Mouse (Mus musculus): ENCODE data around the gene Smyd5.

Gene Smyd5

DNA sequence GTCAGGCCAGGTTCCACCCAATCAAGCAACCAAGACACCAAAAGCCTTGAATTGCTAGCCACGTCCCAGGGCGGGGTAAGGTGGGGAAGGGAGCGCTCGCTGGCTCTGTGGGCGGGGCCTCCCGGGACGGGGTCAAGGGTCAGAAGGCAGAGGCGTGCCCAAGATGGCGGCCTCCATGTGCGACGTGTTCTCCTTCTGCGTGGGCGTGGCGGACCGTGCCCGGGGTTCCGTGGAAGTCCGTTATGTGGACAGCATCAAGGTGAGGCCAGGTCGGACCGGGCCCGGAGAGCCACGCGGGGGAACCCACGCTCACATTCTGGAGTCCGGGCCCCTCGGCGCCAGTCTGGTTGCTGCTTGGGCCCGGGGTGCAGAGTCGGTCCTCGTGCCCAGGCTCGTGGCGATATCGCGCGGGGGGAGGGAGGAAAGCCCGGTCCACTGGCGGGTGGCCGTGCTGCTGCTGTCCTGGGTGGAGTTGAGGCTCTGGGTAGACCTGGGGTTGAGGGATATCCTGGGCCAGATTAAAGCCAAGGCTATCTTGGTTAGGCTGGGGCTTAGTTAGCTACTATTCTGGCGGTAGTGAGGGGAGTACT lies at the start of gene Smyd5:
Gene Smyd5 (plus strand): TSS at position 148 of the 590 bp plus-strand sequence.
- peak; percentile 83 to 85 for DNase-seq

DNA sequence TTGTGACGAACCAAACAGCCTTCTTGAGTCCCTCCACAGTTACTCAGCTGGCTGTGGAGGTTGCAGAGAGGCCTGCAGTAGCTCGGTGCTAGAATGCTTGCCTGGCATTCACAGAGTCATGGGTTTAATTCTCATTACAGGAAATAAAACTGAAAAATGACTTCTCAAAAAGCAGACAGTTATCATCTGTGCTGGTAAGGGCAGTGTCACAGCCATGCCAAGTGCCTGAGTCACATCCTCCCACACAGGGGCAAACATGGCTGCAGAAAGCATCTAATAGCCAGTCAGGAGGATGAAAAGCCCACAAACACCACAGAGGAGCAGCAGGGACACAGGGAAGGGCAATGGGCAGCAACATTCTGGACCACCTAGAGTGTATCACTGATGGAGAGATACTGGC lies 49.0 kb upstream of the Smyd5 start:
- DNase-seq = no peak

DNA sequence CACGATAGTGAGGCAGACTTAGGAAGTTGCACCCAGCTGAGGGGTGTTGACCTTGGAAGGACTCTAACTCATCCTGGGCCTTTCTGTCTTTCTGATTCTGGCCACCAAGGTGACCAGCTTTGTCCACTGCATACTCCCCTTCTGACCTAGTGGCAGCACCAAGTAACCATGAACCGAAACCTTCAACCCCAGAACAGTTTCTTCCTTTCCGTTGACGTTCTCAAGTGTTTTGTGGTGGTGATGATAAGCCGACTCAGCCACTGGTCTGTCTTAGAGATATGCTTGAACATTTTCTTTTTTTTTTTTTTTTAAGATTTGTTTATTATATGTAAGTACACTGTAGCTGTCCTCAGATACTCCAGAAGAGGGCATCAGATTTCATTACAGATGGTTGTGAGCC lies 43.2 kb upstream of the Smyd5 start:
- no peak for DNase-seq

DNA sequence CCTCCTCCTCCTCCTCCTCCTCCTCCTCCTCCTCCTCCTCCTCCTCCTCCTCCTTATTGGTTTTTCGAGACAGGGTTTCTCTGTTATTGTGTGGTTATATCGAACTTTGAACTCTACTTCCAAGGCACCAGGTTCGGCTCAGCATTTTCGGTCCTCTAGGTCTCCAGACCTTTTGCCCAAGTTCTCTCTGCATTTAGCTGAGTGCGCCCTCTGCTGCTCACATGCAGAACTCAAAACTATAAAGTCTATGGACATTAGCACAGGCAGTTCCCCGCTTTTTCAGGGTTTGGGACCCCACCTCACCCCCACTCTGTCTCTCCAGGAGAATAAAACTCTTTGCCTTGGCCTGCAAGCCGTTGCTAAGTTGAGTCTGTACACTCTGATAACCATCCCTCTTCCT lies 40.0 kb upstream of the Smyd5 start:
- DNase-seq = peak; percentile 80 to 82

DNA sequence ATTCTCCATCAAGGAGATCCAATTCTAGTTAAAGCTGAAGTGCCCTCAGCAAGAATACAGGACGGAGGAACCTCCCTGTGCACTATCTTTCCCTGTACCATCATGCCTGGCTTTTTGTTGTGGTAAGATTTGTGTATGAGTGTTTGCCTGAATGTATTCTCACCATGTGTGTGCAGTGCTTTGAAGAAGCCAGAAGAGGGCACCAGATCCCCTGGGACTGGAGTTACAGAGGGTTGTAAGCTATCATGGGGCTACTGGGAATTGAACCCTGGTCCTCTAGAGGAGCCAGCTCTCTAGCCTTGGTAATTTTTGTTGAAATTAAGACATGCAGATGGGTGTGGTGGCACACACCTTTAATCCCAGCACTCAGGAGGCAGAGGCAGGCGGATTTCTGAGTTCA lies 36.4 kb upstream of the Smyd5 start:
- no peak for DNase-seq

DNA sequence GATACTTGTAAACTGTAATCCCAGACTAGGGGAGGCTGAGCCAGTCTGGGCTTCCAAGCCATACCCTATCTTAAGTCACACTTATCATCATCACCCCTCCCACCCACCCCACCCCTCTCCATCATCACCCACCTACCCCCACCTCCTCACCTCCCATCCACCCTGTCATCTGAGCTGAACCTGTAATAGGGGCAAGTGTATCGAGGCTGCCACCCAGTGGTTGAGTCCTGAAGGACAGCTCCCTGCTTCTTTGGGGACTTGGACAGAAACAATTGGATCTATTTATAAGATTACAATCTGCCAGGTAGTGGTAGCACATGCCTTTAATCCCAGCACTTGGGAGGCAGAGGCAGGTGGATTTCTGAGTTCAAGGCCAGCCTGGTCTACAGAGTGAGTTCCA lies 34.6 kb upstream of the Smyd5 start:
- peak; percentile 14 to 22 for DNase-seq

DNA sequence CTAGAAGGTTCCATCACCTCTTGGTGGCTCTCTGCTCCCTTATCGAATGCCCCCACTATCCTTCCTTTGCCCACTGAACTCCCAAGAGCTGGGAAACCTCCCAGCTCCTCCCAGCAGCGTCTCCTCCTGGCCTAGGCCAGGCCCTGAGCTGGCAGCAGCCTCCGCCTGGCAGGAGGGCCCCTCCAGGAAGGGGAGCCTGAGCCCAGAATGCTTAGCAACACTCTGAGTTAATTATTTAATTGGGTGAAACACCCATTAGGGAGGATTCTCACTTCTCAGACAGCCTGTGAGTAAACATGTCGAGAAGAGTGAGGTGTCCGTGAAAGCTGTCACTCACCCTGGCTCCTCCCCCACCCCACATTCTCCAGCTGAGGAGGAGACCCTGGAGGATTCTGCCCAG lies 32.1 kb upstream of the Smyd5 start:
- no peak for DNase-seq

DNA sequence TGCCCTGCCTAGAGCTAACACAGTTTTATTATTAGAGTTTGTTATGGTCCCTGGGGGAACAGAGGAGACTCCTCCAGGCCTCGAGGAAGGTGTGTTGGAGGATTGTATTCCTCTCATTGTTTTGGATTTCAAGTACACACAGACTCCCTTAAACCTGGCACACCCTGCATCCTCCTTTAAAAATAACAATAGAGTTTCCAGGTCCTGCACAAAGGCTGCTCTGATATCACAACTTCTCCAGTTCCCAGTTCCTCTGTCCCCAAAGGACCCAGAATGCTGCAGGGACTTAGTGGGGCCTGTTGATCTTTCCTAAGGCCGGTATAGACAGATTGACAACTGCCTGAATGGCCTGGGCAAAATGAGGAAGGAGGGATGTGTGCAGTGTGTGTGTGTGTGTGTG lies 29.2 kb upstream of the Smyd5 start:
- DNase-seq = no peak

DNA sequence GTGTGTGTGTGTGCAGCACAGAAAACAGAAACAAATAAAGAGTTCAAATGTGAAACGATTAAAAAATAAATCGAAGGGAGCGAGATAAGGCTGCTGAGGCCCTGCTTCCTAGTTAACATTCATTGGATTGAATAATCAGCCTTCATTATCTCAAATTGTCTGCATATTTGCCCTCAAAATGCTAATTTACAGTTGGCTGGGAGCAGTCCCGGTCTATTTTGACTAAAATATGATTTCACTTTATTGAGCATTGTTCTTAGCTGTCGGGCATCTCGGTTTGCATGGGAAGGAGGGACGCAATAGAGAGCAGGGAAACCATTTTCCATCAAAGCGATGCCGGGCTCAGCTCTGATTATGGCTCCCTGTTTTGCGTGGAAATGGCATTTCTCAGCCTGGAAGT lies 28.8 kb upstream of the Smyd5 start:
- DNase-seq = no peak

DNA sequence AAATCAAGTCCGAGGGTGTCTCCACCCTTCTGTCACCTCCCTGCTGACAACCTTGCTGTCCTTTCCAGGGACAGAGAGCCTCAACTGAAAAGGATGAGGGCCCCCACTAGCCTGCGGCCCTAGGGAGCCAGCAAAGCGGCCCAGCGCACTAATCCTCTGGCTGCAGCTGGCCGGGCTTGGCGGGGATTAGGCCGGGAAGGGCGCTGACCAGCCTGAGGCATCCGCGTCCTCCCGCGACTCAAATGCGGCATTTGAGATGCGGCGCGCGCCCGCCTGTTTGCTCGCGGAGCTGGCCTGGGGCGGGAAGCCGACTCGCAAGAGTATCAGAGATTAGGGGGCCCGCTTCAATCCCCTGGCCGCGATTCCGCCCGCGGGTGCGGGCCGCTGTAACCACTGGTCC lies 22.8 kb upstream of the Smyd5 start:
- peak in 1 of 2 experiments; percentile 16 for DNase-seq

DNA sequence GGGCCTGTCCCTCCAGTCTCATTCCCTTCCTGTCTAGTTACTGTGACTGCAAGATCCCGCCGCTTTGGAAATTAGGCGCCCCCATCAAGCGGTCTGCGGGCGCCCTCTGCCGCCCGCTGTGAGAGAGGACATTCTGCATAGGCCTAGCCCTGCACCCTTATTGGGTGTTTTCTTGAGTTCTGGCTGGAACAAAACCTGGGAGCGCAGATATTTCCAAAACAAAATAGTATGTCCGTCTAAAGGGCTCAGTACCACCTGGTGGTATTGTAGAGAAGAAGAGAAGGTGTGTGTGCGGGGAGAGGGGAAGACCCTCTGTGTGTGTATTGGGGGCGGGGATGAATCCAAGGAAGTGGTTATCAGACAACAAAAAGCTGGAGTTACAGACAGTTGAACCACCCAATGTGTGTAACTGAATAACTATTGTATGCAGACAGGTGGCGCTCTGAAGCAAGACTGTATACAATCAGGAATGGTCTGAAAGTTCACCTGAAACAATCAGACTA lies 21.0 kb upstream of the Smyd5 start:
- peak; percentile 25 to 40 for DNase-seq

DNA sequence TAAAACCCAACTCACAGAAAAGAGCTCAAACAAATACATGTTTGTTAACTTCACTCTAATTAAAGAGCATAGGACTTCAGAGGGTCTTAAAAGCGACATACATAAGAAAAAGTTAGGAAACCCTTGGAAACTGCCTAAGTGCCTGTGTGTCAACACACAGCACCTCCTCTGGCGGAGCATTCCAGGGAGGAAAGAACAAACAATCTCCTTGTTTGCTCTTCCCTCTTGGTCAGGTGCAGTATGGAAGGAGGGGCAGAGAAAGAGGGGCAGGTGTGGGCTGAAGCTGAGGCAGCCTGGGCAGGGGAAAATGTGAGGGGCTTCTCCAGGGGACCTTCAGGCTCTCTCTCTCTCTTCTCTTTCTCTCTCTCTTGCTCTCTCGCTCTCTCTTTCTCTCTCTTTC lies 16.0 kb upstream of the Smyd5 start:
- no peak for DNase-seq

DNA sequence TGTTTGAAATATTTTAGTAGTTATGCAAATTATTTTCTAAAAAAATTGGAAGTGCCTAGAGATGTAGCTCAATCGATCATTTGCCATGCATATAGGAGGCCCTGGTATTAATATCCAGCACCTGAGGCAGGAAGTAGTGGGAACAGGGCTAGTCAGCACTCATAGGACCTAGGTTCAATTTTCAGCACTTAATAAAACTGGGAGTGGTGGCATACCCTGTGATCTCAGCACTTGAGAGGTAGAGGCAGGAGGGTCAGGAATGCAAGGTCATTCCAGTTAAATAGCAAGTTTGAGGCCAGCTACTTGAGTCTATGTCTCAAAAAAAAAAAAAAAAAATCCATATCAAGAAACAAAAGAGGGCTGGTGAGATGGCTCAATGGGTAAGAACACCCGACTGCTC lies 12.6 kb upstream of the Smyd5 start:
- DNase-seq = no peak

DNA sequence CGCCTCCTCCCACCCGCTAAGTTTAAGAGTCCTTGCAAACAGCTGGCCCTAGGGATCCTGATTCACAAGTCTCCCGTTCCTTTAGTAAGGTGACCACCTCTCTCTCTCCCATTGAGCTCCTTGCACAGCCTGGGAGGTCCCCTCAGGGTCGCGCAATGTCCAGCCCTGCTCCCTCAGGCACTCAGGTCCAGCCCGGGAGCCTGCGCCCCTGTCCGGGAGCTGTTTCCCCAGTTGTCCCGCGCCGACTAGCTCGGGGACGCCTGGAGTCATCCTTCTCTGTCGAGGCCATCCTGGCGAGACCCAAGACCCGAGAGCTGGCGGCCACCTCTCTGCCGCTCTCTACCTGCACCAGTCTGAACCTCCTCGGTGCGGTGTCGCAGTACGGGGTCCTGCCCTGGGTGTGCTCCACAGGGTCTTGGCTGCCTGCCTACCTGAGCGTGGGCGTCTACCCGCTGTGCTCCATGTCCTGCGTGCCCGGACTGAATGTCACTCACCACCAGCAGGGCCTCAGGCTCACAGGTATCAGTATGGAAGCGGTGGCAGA lies 7.9 kb upstream of the Smyd5 start, which contains the start of gene Noto:
Gene Noto (plus strand): TSS at position 51 of the 544 bp plus-strand sequence.
- DNase-seq = no peak

DNA sequence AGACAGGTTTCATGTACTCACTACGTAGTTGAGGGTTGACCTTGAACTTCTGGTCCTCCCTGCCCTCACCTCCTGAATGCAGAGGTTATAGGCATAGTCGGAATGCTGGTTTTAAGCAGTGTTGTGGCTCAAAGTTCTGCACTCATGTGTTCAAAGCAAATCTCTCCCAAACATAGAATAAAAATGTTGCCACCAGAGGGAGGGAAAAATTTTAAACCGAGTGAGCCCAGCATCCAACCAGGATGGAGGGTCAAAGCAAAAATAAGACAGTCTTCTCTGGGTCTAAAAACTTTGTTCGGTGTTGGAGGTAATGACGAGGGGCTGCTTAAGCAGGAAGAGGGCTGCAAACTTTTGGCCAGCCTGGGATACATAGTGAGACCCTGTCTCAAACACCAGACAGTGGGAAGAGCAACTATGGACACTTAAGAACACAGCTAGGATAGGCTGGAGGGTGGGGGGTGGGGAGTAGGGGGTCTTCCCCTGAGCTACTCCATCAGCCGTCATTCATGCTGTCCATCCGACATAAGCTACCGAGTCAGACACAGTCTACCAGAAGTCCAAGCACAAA lies 431 bp upstream of the Smyd5 start:
- DNase-seq = no peak

DNA sequence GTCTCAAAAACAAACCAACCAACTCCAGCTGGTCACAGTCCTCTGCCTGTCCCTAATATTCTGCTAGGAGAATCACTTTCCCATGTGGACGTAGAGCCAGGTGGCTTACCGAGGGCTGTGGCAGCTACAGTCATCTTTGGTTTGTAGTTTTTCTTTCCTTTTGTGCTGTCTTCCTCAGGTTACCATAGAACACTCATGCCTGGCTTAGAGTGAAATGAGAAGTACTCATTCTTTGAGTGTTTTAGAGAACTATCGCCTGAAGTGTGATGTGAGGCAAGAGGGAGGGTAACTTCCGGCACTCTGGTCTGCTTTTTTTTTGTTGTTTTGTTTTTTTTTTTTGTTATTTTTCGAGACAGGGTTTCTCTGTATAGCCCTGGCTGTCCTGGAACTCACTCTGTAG lies 2.1 kb downstream of the Smyd5 start:
- no peak for DNase-seq

DNA sequence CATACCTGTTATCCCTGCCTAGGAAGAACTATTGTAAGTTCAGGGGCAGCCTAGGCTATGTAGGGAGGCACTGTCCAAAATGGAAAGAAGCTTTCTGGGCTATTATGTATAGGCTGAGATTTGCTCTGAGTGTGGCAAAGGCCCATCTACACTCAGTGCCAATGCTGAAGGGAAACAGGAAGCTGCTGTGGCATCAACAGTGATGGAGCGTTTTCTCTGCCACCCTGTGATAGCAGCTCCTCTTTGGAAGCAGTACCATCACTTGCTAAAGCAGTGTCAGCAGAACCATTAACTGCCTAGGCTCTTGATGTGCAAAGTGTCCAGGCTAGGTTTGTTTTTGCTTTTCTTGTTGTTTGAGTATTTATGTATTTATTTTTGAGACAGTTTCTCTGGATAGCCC lies 4.4 kb downstream of the Smyd5 start:
- DNase-seq = no peak

DNA sequence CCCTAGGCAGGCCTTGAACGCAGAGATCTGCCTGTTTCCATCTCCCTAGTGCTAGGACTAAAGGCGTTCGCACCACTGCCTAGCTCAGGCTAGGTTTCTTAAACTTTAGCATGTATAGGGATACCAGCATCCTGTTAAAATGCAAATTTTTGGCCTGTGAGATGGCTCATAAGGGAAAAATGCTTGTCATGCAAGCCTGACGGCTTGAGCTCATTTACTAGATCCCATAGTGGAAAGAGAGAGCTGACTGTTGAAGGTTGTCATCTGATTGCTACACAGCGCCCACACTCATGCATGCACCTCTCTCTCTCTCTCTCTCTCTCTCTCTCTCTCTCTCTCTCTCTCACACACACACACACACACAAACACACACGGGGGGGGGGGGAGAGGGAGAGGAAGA lies 4.8 kb downstream of the Smyd5 start:
- DNase-seq = no peak

DNA sequence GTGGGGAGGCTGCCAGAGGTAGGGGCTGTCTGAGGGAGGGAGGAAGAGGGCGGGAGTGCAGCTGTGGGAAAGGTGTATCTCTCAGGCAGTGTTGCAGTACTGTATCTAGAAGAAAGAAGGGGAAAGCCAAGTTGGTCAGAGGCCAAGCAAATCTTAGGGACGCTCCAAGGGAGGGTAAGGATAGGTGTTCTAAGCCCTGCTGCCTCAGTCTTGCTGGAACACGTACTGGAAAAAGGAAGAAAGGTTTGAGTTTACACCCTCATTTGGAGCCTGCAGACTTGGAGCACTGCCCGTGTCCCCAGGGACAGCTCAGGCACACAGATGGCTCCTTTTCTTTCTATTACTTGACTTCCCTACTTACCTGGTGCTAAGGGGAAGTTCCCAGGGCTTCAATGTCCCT lies 9.4 kb downstream of the Smyd5 start:
- DNase-seq = no peak

DNA sequence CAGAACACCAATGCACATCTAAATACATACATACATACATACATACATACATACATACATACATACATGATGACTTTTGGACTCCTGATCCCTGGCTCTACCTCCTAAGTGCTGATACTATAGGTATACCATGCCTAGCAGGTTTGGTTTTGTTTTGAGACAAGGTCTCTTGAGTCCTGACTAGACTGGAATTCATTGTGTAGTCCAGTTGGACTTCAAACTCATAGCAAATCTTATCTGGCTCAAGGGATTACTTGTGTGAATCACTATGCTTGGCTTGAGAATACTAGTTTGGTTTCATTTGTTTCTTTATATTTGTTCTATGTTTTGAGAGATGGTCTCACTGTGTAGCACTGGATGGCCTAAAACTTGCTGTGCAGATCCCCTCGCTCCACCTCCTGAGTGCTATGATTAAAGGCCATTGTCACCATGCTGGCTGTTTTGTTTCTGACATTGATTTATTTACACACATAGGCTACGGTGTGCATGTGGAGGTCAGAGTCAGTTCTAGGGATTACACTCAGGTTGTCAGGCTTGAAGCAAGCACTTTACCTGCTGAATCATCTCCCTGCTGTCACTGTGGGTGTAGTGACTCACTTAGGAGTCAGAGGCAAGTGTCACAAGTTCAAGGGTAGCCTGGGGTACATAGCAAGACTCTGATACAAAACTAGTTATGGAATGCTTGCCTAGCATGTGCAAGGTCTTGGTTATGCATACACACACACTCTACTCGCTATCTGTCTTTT lies 11.9 kb downstream of the Smyd5 start:
- DNase-seq = no peak

DNA sequence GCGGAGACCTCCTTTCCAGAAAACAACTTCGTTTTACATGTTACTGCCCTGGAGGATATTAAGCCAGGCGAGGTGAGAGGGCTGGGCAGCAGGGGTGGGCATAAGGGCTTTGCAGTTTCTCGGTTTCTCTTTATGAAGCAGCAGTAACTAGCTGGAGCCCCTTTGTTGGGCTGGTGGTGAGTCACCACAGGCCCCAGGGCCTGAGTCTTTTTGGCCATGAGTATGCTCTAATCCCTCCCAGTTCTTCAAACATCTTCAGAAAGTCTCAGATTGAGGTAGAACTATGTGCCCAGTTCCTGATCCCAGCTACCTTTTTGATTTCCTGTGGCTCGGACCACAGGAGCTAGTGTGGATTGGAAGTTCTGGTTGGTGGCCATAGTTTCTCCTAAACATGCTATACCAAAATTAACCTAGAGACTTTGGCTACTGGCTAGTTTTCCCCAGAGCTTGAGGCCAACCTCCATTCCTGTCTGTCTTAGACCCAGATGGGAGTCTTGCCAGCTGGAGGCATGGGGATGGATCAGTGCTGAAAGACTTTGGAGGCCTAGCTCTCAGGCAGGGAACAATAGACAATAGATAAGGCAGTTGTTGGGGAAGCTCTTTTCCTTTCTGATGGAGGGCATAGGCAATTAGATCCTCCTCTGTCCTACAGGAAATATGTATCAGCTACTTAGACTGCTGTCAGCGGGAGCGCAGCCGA lies 12.6 kb downstream of the Smyd5 start:
- no peak for DNase-seq

DNA sequence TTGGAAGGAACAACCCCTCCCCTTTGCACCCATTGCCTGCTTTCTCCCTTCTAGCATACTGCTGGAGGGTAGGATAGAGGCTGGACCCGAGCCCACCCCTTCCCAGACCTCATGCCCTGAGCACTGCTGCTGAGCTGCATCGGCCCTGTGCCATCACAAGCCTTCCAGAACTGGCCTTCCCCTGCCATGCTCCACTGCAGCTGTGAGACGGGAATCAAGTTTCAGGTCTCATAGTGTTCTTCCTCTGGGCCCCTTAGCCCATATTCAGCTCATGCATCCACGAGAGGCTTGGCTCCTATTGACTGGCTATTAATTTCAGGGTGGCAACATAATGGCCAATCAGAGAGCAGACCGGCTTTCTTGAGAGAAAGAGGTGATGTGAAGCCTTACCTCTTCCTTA lies 13.5 kb downstream of the Smyd5 start:
- DNase-seq = no peak

DNA sequence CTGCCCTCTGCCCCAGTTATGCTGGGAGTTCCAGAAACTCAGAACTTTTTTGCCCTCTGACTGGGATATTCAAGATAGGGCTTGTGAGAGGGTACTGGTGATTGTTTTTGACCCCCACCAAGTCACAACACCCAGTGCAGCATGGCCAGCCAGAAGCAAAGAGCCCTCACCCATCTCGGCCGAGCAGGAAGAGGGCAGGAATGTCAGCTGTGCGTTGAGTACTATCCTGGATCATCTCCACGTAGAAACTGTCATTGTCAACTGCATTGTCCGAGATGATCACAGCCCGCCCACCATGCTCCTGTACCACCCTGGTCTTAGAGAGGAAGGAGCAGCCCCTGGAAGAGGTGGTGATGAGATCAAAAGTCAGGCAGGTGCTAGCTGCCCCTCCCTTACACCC lies 15.6 kb downstream of the Smyd5 start:
- no peak for DNase-seq

Measured in cerebellum, adult 18-20 months (tissue).